Mouse (Mus musculus) frontal cortex, postnatal 14 days (tissue): ENCODE results near the gene Actb.

ENCODE experiments used
- DNase-seq, 2 experiments: peaks; one replicate each; pipeline ENCODE4 v3.0.0; 2022; ENCODE audit warnings: low spot score in 2 of 2

Gene Actb

DNA sequence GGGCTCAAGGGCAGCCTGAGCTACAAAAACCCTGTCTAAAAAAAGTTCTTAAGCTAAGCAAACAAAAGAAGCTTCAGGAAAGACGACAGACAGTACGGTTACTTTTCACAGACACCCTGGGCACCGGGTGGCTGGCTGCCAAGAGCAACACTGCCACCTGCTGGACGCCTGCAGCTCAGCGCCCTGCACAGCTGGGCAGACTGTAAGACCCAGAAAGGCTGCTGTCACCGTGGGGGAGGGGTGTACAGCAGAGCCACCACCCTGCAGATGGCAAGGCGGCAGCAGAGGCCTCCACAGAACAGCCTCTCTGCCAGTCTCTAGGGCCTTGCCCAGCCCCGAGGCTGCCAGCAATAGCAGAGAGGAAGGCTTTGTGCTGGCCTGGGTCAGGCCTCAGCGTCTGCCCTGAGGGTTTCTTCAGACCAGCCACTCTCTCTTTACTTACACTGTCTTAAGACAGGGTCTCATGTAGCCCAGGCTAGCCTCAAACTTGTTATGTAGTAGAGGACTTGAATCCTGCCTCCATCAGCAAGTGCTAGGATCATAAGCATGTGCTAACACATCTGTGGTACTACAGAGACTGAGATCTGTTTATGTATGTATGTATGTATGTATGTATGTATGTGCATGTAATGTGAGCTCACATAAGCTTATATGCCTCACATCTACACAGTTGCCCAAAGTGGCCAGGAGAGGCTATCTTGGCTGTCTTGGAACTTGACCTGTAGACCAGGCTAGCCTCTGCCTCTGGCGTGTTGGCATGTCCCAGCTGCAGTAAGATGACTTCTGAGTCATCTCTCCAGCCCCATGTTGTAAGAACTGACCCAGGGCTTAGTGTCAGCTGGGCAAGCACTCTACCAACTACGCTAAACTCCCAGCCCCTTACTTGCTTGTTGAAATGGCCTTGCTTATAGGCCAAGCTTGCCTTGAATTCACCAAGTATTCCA is 28.9 kb downstream of the Actb start:
- peak; percentile 84 to 87 for DNase-seq

GRCm38 (mm10) chr5:142876896-142877295 is 29.7 kb downstream of the Actb start:
- DNase-seq: no peak

DNA sequence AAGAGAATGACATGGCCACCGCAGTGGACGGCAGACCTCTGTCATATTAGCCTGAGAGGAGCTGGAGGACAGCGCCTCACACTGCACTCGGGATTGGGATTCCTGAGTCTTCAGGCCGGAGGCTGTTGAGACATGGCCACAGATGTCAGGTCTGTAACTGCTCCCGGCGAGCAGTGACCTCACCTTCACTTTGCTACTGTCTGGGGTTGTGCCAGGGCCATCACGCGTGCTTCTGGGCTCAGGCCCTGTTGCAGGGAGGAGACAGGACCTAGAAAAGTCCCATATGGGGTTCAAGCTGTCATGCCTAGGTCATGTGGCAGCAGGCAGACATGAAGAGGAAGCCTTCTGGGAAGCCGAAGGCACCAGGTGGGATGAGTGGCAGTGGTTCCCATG is 31.0 kb downstream of the Actb start:
- DNase-seq: no peak

DNA sequence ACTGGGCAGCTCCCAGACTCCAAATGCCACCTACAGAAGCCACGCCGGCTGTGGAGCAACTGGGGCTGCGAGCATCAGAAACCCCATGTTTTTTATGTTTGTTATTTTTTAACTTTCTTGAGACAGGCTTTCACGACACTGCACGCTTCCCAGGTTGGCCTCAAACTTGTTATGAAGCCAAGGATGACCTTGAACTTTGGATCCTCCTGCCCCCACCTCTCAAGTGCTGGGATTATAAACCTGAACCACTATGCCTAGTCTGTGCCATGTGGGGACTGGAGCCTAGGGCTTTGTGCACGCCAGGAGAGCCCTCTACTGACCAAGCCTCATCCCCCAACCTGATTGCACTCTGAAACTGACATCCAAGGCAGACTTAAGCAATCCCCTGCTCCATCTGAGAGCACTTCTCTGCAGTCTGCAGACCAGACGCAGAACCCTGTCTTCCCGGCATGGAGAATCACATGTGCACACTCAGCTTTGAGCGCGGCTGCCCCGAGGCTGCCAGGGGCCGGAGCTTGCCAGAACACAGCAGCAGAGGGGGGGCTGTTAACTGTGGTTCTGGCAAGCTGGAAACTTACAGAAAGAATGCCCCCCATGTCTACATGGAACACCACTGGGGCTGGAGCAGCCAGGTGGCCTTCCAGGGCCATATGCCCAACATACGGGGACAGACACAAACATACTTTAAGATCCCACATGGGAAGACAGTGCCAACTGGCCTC is 31.6 kb downstream of the Actb start:
- DNase-seq: no peak

DNA sequence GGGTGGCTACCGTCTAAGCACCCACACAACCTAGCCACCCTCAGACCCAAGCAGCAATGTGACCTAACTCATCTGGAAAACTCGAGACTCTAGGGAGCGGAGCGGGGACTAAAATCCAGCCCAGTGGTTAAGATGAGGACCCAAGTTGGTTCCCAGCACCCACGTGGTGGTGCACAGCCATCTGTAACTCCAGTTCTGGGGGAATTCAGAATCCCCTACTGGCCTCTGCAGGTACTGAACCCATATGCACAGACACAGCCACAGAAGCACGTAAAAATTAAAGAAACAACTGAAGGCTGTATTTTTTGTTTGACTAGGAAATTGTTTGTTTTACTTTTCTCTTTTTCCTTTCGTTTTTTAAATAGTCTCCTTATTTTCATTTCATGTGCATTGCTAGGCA is 32.8 kb downstream of the Actb start:
- no peak for DNase-seq

GRCm38 (mm10) chr5:142871765-142872164 is 34.8 kb downstream of the Actb start:
- no peak for DNase-seq

DNA sequence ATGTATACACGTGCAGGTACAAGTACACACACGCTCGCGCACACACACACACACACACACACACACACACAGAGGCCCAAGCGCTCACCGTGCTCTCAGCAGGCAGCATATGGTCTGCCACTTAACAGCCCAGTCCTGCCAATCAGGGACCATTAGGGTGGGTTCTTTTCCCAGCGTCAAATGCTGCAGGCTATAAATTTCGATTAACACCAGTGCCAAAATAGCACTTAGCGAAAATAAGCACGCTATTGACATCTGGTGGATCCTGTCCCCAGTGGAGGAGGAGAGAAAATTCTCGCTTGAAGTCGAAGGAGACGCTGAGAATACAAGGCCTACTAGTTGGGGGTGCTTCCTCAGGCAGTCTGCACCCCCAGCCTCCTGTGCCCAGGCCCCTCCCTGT is 37.1 kb downstream of the Actb start:
- no peak for DNase-seq

- peak; percentile 61 to 63 for DNase-seq
Measured at GRCm38 (mm10) chr5:142857763-142858229, 48.8 kb downstream of the Actb start.

DNA sequence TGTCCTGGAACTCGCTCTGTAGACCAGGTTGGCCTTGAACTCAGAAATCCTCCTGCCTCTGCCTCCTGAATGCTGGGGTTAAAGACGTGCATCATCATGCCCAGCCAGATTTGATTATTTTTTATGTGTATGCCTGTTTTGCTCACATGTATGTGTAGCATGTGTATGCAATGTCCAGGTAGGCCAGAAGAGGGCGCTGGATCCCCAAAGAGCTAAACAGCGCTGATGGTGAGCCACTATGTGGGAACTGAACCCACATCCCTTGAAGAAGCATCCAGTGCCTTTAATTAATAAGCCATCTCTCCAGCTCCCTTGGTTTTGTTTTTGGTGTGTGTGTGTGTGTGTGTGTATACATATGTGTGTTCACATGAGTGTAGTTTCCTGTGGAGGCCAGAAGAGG is 50.1 kb downstream of the Actb start:
- no peak for DNase-seq

DNA sequence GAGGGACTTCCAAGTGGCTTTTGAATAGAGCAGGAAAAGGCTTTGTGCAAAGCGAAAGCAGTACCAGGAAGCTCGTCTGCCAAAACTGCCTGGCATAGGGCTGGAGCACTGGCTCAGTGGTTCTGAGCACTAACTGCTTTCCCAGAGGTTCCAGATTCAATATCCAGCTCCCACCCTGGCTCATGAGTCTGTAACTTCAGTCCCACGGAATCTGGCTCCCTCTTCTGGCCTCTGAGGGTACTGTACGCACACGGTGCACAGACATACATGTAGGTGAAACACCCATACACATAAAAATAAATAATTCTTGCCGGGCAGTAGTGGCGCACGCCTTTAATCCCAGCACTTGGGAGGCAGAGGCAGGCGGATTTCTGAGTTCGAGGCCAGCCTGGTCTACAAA is 51.7 kb downstream of the Actb start:
- DNase-seq: peak; percentile 29 to 62

DNA sequence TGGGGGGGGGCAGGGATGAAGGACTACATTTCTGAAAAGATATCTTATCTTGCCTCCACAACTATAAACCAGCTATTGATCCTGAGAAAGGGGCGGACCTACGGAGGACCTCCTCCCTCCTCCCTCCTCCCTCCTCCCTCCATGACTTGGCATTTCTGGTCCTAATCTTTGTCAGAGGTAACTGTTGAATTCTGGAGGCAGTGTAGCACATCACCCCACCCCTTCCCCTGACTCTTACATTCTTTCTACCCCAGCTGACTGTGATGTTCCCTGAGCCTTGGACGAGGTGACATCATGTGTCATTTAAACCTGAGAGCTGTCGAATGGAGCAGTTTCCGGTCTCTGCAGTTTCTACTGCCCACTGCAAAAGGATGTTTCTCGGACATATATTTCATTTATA is 53.0 kb downstream of the Actb start:
- DNase-seq: no peak
